In genomic region chr11:4078267-4078933, GRCm38 (mm10) we compare ENCODE assay signal across 30 mouse cellular contexts. TPM values are rescaled to one million over a fixed set of nuclear protein-coding genes. Genes with fewer than 3 reads are reported as not detected.
"Had no signal": no experiment of that assay in that cellular context is flagged by ENCODE, and none has a peak within 500 bp of the region (broad histone marks: within the 10 kb centered on the region; RNA-seq: fewer than 3 reads in every experiment).

No protein-coding gene starts in this region.

- H3K4me3 ChIP-seq: embryonic facial prominence, embryonic 10.5 days; embryonic facial prominence, embryonic 12.5 days; embryonic facial prominence, embryonic 13.5 days; embryonic facial prominence, embryonic 15.5 days; erythroblast, embryonic 14.5 days; forebrain, embryonic 10.5 days; forebrain, embryonic 12.5 days; forebrain, embryonic 13.5 days; forebrain, embryonic 15.5 days; gastrocnemius, adult 2 months had no signal

- DNase-seq: cerebellum, adult 2 months; cerebellum, adult 8-10 months; cerebellum, adult 9-10 months; cerebellum, adult 9-11 months; cerebellum, postnatal 10 days; cerebellum, postnatal 14 days; cerebellum, postnatal 25 days; cerebellum, postnatal 36 days; embryo, embryonic 11 days; forebrain, postnatal 0 days; gastrocnemius, adult 2 months; gastrocnemius, postnatal 10 days; gastrocnemius, postnatal 14 days; gastrocnemius, postnatal 25 days; gastrocnemius, postnatal 36 days; heart, adult 11 months; heart, adult 18-20 months had no signal

- H3K4me1 ChIP-seq: embryonic facial prominence, embryonic 10.5 days; embryonic facial prominence, embryonic 12.5 days; embryonic facial prominence, embryonic 13.5 days; embryonic facial prominence, embryonic 15.5 days; forebrain, embryonic 10.5 days; forebrain, embryonic 12.5 days; forebrain, embryonic 13.5 days; forebrain, embryonic 15.5 days had no signal

RNA-seq across cellular contexts. Expression of gene Sec14l3, which starts 13.8 kb away (rescaled TPM):
- polyA plus RNA-seq: cerebellum, adult 2 months; embryonic facial prominence, embryonic 10.5 days; embryonic facial prominence, embryonic 11.5 days; embryonic facial prominence, embryonic 12.5 days; embryonic facial prominence, embryonic 13.5 days; erythroblast, embryonic 14.5 days; forebrain, embryonic 10.5 days had no signal

RNA-seq across cellular contexts. Expression of gene Sec14l4, which starts 47.1 kb away (rescaled TPM):
- polyA plus RNA-seq: embryonic facial prominence, embryonic 10.5 days; embryonic facial prominence, embryonic 11.5 days; embryonic facial prominence, embryonic 12.5 days; erythroblast, embryonic 14.5 days; forebrain, embryonic 10.5 days; forebrain, embryonic 11.5 days; forebrain, embryonic 12.5 days; forebrain, embryonic 13.5 days; forebrain, embryonic 14.5 days; forebrain, embryonic 15.5 days; forebrain, embryonic 16.5 days; forebrain, postnatal 0 days had no signal
